Comparison of ENCODE assay signal across 7 mouse cellular contexts in genomic region chr13:100892204-100892603, GRCm38 (mm10). TPM values are rescaled to one million over a fixed set of nuclear protein-coding genes. Genes with fewer than 3 reads are reported as not detected.
DNase-seq lines count a peak whose midpoint lies in the region; ATAC-seq lines count a peak whose summit lies in the region.

No protein-coding gene starts in this region.

- no peak overlapping the region for H3K4me3 ChIP-seq in midbrain, embryonic 11.5 days (ENCODE audit: low read depth, low read length)

- H3K27me3 ChIP-seq in midbrain, embryonic 11.5 days (ENCODE audit: control insufficient read depth, insufficient read depth, low read length), result no peaks in the 10 kb centered on the region

- H3K27ac ChIP-seq in midbrain, embryonic 11.5 days (ENCODE audit: low read depth, low read length), result no peak overlapping the region

- H3K9ac ChIP-seq in midbrain, embryonic 11.5 days (ENCODE audit: low read length), result no peak overlapping the region

- DNase-seq in T-cell, adult 2 months (ENCODE audit: low spot score), result peak; percentile 35
- peak; percentile 69 for DNase-seq in cerebellum, adult 9-10 months
- peak; percentile 65 to 84 for DNase-seq in frontal cortex, postnatal 10 days (ENCODE audit: low spot score in 2 of 2)
- DNase-seq in hindlimb bud, embryonic 11.5 days (ENCODE audit: extremely low spot score, low read depth, low spot score), result peak; percentile 35
- DNase-seq in left cerebral cortex, adult 9 months (ENCODE audit: low spot score in 2 of 2), result peak; percentile 65 to 92
- peak; percentile 99 for DNase-seq in midbrain, embryonic 11.5 days (ENCODE audit: low spot score, missing footprints)
- DNase-seq in skeletal muscle tissue, adult 2 months (ENCODE audit: low read depth, low spot score), result peak; percentile 63

- H3K36me3 ChIP-seq in midbrain, embryonic 11.5 days (ENCODE audit: control insufficient read depth, insufficient read depth, low read length), result no peaks in the 10 kb centered on the region

- H3K4me2 ChIP-seq in midbrain, embryonic 11.5 days, result peak overlapping the region; percentile 19; the same call in 1 of the 2 replicates

- no peaks in the 10 kb centered on the region for H3K9me3 ChIP-seq in midbrain, embryonic 11.5 days (ENCODE audit: control insufficient read depth, low read length)

- ATAC-seq in midbrain, embryonic 11.5 days (ENCODE audit: low FRiP score), result 0 out of 2 replicates have a peak, but pooled peaks have one; percentile 44

- 22% methylated on average over 13 of the region's 13 CpGs for WGBS in midbrain, embryonic 11.5 days

- no peaks in the 10 kb centered on the region for H3K4me1 ChIP-seq in midbrain, embryonic 11.5 days (ENCODE audit: control insufficient read depth, insufficient read depth, low read length)

RNA-seq across cellular contexts. Expression of gene Slc30a5, which starts 59.0 kb away (rescaled TPM):
- 45.7 and 46.2 TPM in 2 replicates for polyA plus RNA-seq in midbrain, embryonic 11.5 days (2014; fragmentation: Nextera tagmentation; extraction: Ambion mirVana)

Comparison
In these comparisons a context has a peak if more than half of its experiments do, and no peak if none do; other contexts are left out.
1. DNase-seq: peak in every context shown above with its lines; median percentile 99 in midbrain, embryonic 11.5 days; 78 in left cerebral cortex, adult 9 months; 74 in frontal cortex, postnatal 10 days; 69 in cerebellum, adult 9-10 months; 63 in skeletal muscle tissue, adult 2 months; 35 in T-cell, adult 2 months; 35 in hindlimb bud, embryonic 11.5 days.